Mouse (Mus musculus) brain, adult 2 months (tissue): ENCODE measurements around the gene Atg5.
"Not testable (repeated sequence)": the region's sequence is repeated elsewhere in the genome, so short reads cannot be mapped to it uniquely, and the experiment has no call there.

Experiments
- DNase-seq: peaks from one replicate; pipeline ENCODE4 v3.0.0; 2011; ENCODE audit warnings: low read depth, low spot score

The Atg5 gene

DNA sequence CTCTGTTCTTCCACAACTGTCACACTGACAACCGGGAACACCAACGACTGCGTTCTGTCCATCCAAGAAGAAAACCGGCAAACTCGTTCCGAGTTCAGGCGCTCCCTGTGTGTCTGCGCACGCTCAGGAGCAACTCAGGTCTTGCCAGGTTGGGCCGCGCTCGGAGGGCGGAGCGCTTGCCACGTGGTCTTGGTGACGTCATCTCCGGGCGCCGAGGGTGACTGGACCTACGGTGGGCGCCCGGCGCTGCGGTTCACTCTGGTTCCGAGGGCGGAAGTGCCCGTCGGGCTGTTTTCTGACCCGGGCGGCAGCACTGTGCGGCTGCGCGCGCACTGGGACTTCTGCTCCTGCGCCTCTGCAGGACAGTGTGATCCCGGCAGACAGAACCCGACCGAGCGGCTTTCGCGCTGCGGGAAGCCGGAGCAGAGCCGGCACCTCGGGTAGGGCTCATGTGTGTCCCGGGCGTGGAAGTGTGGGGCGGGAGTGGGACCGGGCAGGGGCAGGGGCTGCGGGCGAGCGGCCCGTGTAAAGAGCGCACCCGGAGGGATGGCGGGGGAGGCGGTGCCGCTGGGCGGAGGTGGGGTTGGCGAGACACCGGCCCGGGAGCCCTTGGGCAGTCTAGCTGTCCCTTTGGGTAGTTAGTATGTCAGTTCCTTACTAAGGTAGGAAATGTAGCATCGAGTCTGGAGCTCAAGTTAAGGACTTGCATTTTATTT, at the start of gene Atg5:
Gene Atg5, plus strand, starts transcription at position 214 of the 716 bp plus-strand sequence.
- DNase-seq: peak; percentile 99

- DNase-seq: peak; percentile 29
Observed at GRCm38 (mm10) chr10:44219073-44219472, 49.1 kb upstream of the Atg5 start.

GRCm38 (mm10) chr10:44224345-44224744, 43.8 kb upstream of the Atg5 start:
- DNase-seq: no peak

DNA sequence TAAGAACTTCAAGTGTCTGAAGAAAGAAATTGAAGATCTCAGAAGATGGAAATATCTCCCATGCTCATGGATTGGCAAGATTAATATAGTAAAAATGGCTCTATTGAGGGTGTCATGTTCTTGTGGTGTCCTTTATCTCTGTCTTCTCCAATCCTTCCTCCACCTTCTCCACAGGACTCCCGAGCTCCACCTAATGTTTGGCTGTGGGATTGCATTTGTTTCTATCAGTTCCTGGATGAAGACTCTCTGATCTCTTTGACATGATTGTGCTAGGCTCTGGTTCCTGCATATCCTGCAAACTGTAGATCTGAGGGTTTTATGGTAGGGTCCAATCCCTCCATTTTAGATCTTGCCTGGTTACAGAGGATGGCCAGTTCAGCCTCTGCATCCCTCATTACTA, 34.8 kb upstream of the Atg5 start:
- peak; percentile 24 for DNase-seq

GRCm38 (mm10) chr10:44235298-44235697, 32.9 kb upstream of the Atg5 start:
- DNase-seq: not testable (repeated sequence)

DNA sequence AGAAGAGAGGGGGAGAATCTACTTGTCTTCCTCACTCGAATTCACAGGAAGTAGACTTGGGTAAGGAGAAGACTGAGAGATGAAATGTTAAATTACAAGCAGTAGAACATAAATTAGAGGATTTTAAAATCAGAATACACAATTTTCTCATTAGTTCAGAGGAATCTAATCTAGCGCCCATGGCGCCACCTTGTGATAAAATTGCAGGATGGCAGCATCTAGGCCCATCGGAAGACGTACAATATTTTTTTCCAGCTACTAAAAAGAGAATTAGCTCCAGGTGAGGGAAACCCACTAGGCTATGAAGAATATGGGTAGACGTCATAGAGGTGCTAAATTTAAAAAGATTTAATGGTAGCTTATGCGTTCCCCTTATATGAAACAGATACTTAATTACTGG, 11.5 kb upstream of the Atg5 start:
- peak; percentile 13 for DNase-seq

DNA sequence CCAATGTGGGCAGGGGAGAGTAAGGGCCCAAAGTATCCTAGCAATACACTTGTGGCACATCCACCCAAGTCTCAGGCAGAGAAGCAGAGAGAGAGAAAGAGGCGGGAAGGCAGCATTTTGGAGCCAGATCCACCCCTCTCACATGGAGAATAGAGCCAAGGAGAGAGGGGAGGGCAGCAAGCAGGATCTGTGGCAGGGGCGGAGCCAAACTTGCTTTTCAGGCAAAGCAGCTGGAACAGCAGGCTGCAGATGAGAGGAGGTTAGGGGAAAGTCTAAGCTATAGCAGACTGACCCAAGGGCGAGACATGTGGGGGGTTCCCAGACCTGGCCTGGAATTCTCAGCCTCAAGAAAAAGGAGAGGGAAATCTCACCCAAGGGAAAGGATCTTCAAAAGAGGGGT, 2.3 kb upstream of the Atg5 start:
- DNase-seq: no peak

- DNase-seq: peak; percentile 40
Observed at GRCm38 (mm10) chr10:44266561-44266960, 1.6 kb upstream of the Atg5 start.

DNA sequence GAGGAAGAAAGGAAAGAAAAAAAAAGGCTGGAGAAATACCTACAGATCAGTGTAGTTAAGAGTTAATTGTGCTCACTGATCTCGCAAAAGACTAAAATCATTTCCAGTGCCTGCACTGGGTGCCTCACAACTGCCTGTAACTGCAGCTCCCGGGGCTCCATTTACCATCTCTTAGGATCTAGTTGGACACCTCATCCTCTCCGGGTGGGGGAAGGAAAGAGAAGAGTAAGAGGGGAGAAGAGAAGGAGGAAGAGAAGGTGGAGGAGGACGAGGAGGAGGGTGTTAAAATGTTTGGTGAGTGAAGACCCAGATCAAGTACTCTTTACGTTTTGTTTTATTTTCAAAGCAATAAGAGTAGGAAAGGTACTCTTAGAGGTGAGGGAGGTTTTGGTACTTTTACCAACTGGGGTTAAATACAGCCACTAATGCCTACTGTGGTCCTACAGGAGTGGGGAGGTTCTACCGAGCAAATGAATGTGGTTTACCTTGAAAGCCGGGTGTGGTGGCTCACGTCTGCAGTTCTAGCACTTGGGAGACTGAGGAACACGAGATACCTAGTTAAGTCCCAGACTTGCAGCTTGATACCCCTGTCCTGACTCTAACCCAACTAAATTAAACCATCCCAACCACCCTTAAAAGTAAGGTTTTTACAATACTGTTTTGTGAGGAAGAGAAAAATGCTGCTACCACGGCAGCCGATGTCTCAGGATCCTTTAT, 574 bp upstream of the Atg5 start:
- DNase-seq: peak; percentile 15

DNA sequence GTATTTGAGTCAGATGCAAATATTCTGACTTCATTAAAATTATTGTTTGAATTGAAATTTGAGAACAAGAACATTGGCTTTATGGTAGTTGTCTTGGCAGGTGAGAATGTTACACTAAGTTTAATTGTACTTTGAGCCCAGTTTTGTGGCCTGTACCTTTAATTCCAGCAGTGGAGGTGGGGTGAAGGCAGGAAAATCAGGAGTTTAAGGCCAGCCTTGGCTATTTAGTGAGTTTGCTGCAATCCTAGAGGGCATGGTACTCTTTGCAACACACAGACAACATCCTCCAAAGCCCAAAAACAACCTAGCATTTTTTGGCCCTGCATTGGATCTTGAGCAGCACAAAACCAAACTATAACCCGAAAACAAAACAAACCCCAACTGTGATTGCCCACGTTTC, 1.1 kb downstream of the Atg5 start:
- DNase-seq: no peak

DNA sequence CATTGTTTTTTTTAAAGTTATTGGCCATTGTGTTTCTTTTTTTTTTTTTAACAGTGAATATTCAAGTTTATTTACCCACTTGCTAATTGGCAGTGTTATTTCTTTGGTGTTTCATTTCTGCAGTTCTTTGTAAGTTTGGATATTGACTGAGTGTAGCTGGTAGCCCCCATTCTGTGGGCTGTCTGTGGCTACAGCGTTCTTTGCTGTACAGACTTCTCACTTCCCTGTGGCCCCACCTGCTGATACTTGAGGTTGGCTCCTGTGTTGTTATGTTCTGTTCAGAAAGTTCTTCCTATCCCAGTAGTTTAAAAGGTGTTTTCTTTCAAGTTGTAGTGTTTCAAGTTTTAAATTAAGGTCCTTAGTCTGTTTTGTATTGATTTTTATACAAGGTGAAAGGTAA, 14.2 kb downstream of the Atg5 start:
- DNase-seq: no peak

DNA sequence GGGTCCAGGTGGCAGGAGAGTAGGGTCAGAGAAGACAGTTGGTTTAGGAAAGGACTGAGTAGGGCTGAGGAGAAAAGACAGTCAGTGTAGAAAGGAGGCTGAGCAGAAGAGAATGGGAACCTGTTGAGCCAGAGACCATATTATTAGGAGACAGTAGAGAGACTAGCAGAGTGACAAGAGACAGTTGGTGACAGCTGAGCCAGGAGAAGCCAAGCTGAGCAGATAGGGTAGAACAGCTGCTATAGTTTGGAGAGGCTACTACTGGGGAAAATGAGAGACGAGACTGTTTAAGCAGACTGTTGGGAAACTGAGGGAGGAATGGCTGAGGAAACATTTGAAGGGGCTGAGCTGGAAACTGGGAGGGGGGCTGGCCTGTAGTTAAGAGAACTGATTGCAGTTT, 16.9 kb downstream of the Atg5 start:
- DNase-seq: no peak

DNA sequence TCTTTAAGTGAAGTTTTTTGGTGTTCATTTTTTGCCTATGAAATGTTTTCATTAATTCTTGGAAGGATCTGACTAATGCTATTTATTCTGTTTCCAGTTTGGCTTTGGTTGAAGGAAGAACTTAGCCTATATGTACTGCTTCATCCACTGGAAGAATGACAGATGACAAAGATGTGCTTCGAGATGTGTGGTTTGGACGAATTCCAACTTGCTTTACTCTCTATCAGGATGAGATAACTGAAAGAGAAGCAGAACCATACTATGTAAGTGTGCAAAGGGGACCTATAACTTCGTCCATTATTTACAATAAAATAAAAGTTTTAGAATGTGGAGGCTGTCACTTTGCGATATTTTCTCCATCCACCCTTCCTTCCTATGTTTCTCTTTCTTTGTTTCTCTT, 17.8 kb downstream of the Atg5 start:
- DNase-seq: no peak

DNA sequence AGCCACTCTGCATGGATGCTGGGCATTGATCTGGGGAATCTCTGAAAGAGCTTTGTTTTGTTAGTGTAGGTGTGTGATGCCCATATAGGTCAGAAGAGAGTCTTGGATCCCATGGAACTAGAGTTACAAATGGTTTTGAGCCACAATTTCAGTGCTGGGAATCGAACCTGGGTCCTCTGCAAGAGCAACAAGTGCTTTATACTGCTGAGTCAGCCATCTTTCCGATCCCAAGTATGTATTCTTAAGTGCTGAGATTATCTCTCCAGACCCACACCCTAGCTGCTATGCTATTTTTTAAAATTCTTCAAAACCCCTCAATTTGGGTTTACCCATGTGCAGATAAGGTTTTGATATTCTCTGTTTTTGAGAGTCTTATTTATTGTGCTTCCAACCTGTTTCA, 22.7 kb downstream of the Atg5 start:
- DNase-seq: no peak

DNA sequence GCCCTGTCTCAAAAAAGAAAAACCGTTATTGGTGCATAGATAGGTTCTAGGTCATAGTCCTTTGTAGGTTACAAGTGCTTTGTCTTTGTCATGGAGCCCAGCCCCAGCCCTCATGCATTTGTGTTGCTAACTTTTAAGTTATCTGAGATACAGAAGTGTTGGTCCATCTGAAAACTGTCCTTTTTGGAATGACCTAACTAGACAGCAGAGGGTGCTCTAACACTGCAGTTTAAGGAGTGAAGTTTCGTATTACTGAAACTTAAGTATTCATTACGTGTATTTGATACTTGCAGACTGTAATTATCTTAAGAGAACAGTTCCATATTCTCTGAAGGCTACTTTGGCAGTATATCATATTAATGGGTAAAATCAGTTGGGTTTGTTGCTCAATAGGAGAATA, 24.0 kb downstream of the Atg5 start:
- DNase-seq: peak; percentile 57

GRCm38 (mm10) chr10:44299165-44299564, 31.0 kb downstream of the Atg5 start:
- DNase-seq: peak; percentile 24

- no peak for DNase-seq
Observed at GRCm38 (mm10) chr10:44300078-44300477, 31.9 kb downstream of the Atg5 start.

- DNase-seq: peak; percentile 56
Observed at GRCm38 (mm10) chr10:44303648-44304329, 35.6 kb downstream of the Atg5 start.

DNA sequence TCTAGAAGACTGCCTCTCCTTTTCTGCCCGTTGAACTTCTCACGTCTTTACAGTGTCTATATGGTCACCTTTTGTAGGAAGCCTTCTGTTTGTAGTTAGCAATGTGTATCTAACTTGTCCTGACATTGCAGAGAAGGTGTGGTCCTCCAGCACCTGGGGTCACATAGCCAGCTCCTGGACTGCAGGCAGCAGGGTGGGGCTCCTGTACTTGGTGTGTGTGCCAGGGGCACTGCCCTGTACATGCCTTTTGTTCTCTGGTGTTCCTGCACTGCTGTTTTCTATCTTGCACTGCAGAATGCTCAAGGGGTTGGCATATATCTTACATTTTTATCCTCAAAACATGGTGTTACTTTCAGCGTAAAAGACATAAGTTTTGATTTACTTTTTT, 36.2 kb downstream of the Atg5 start:
- DNase-seq: no peak

- DNase-seq: no peak
Observed at GRCm38 (mm10) chr10:44304845-44305244, 36.7 kb downstream of the Atg5 start.

- no peak for DNase-seq
Observed at GRCm38 (mm10) chr10:44306308-44306707, 38.1 kb downstream of the Atg5 start.

DNA sequence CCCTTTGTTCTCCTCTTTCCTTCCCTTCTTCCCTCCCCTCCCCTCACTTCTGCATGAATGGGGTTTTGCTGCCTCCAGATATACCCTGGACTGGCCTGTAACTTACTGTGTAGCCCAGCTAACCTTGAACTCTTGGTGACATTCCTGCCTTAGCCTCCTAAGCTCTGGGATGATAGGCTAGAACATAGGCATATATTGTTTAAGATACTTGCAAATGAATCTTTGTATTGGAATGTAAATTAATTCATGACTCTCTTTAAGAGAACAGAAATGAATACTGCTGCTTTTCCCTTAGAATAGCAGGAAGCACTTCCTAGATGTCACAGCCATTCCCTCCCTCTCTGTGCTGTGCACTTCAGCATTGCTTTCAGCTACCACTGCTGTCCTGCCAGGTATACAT, 40.1 kb downstream of the Atg5 start:
- DNase-seq: no peak

- DNase-seq: no peak
Observed at GRCm38 (mm10) chr10:44309250-44309649, 41.1 kb downstream of the Atg5 start.
